Mouse (Mus musculus): ENCODE measurements at regions not wholly inside any gene's neighbourhood (a gene's known extent, or its start where the extent isn't known, plus 50 kb on each side); places are given as distances from the start of the nearest gene placed in this dataset.

- DNase-seq, result no peak
Measured at GRCm38 (mm10) chr5:16681055-16681454, 110.6 kb upstream of the Gm28710 start.

- no peak for DNase-seq
Measured at GRCm38 (mm10) chr5:16684079-16684478, 107.5 kb upstream of the Gm28710 start.

- no peak for DNase-seq
Measured at GRCm38 (mm10) chr5:16699260-16699659, 92.3 kb upstream of the Gm28710 start.

- peak; percentile 10 for DNase-seq
Measured at GRCm38 (mm10) chr5:16700546-16700945, 91.1 kb upstream of the Gm28710 start.

- DNase-seq, result no peak
Measured at GRCm38 (mm10) chr5:16702675-16703074, 88.9 kb upstream of the Gm28710 start.

GRCm38 (mm10) chr5:16715863-16716262 lies 75.7 kb upstream of the Gm28710 start:
- no peak for DNase-seq

- DNase-seq, result no peak
Measured at GRCm38 (mm10) chr5:16716391-16716790, 75.2 kb upstream of the Gm28710 start.

- DNase-seq, result no peak
Measured at GRCm38 (mm10) chr5:16724820-16725219, 66.8 kb upstream of the Gm28710 start.
